Mouse (Mus musculus): ENCODE measurements around the gene Gm20388.

DNA sequence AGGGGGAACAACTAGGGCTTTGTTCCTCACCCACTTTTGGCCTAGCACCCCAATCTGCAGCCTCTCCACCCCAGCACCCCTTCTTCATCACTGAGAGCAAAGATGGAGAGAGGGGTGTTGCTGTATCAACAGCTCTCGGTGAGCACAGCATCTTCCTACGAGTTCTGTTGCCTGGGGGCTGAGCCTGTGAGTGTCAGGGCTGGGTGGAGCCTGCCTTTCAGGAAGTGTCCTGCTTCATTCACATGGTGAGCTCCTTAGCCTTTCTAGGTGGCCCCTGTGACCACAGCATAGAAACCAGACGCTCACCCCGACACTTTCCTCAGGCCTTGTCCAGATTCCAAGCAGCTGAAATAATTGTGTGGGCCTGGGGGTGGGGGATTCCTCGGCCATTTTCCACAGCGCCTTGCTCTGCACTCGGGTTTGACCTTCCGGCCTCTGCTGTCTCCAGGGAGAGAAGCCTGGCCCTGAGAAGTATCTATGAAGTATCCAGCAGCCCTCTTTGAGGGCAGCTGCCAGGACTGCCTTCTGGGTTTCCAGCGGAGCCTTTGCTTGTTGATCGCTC is 2244.5 kb downstream of the Gm20388 start:
- TF ChIP-seq TAL1 (conservative IDR thresholded peaks at IDR 0.05; ENCODE audit: low read depth, low read length) (no peak), CTCF (IDR thresholded peaks at IDR 0.05; ENCODE audit: low read depth, low read length) (no peak), GATA1 (IDR thresholded peaks at IDR 0.05; ENCODE audit: borderline replicate concordance, low read length) (no peak)

All from G1E (cell line).